Mouse (Mus musculus) cerebellum, adult 8-10 months (tissue): Measurements from ENCODE around the gene Olfr15.
"Not testable (repeated sequence)": the region's sequence is repeated elsewhere in the genome, so short reads cannot be mapped to it uniquely, and the experiment has no call there.

Experiments
- DNase-seq: peaks from one replicate; pipeline ENCODE4 v3.0.0; 2022

Gene Olfr15

GRCm38 (mm10) chr16:3830588-3831109 lies at the start of gene Olfr15:
Gene Olfr15, plus strand, starts transcription at chr16:3830878.
- no peak for DNase-seq

GRCm38 (mm10) chr16:3781237-3781636 lies 49.4 kb upstream of the Olfr15 start:
- DNase-seq, result no peak

GRCm38 (mm10) chr16:3788394-3788793 lies 42.3 kb upstream of the Olfr15 start:
- no peak for DNase-seq

GRCm38 (mm10) chr16:3808176-3808575 lies 22.5 kb upstream of the Olfr15 start:
- no peak for DNase-seq

- DNase-seq, result not testable (repeated sequence)
Measured at GRCm38 (mm10) chr16:3814667-3815066, 16.0 kb upstream of the Olfr15 start.

GRCm38 (mm10) chr16:3820202-3820601 lies 10.5 kb upstream of the Olfr15 start:
- no peak for DNase-seq

- no peak for DNase-seq
Measured at GRCm38 (mm10) chr16:3828021-3828420, 2.7 kb upstream of the Olfr15 start.

GRCm38 (mm10) chr16:3829727-3830126 lies 951 bp upstream of the Olfr15 start:
- DNase-seq, result no peak

GRCm38 (mm10) chr16:3835461-3835860 lies 4.8 kb downstream of the Olfr15 start:
- DNase-seq, result no peak

GRCm38 (mm10) chr16:3839157-3839885 lies 8.6 kb downstream of the Olfr15 start:
- DNase-seq, result no peak

GRCm38 (mm10) chr16:3842989-3843388 lies 12.3 kb downstream of the Olfr15 start:
- DNase-seq, result no peak

- DNase-seq, result no peak
Measured at GRCm38 (mm10) chr16:3843796-3844195, 13.1 kb downstream of the Olfr15 start.

GRCm38 (mm10) chr16:3846711-3847518 lies 16.2 kb downstream of the Olfr15 start, which contains the start of gene Zfp174:
Gene Zfp174, plus strand, starts transcription at chr16:3847268.
- DNase-seq, result peak; percentile 93

GRCm38 (mm10) chr16:3847871-3848270 lies 17.2 kb downstream of the Olfr15 start:
- DNase-seq, result no peak

- no peak for DNase-seq
Measured at GRCm38 (mm10) chr16:3848416-3848815, 17.7 kb downstream of the Olfr15 start.

- not testable (repeated sequence) for DNase-seq
Measured at GRCm38 (mm10) chr16:3851301-3851700, 20.6 kb downstream of the Olfr15 start.

- no peak for DNase-seq
Measured at GRCm38 (mm10) chr16:3852586-3852985, 21.9 kb downstream of the Olfr15 start.

GRCm38 (mm10) chr16:3854437-3855182 lies 23.9 kb downstream of the Olfr15 start:
- no peak for DNase-seq

- DNase-seq, result no peak
Measured at GRCm38 (mm10) chr16:3855776-3856175, 25.1 kb downstream of the Olfr15 start.

- no peak for DNase-seq
Measured at GRCm38 (mm10) chr16:3859254-3859653, 28.6 kb downstream of the Olfr15 start.

- no peak for DNase-seq
Measured at GRCm38 (mm10) chr16:3871815-3872214, 41.1 kb downstream of the Olfr15 start.

- DNase-seq, result peak; percentile 83
Measured at GRCm38 (mm10) chr16:3872216-3873047, 41.8 kb downstream of the Olfr15 start, which contains the start of gene Naa60. Gene Naa60, plus strand, starts transcription at chr16:3872375.
